Comparison of ENCODE assay signal across 32 mouse cellular contexts in genomic region chr16:91620185-91620584, GRCm38 (mm10). TPM values are rescaled to one million over a fixed set of nuclear protein-coding genes. Genes with fewer than 3 reads are reported as not detected.
DNase-seq lines count a peak whose midpoint lies in the region; ATAC-seq and TF ChIP-seq lines count a peak whose summit lies in the region.
"Had no signal": no experiment of that assay in that cellular context is flagged by ENCODE, and none has a peak within 500 bp of the region (broad histone marks: within the 10 kb centered on the region; RNA-seq: fewer than 3 reads in every experiment).

No protein-coding gene starts in this region.

- WGBS in midbrain, postnatal 0 days, result 95% methylated on average over 5 of the region's 5 CpGs

- TF ChIP-seq CTCF in E14TG2a.4 (conservative IDR thresholded peaks at IDR 0.05; ENCODE audit: low read length), result no peak
- TF ChIP-seq CTCF in midbrain, postnatal 0 days (IDR thresholded peaks at IDR 0.05), result no peak

- no peaks in the 10 kb centered on the region for H3K9me3 ChIP-seq in E14TG2a.4 (ENCODE audit: low read length)
- no peaks in the 10 kb centered on the region for H3K9me3 ChIP-seq in midbrain, postnatal 0 days (ENCODE audit: low read length)
- H3K9me3 ChIP-seq: forebrain, embryonic 13.5 days; heart, embryonic 10.5 days; heart, embryonic 15.5 days; hindbrain, embryonic 12.5 days; intestine, embryonic 15.5 days; limb, embryonic 13.5 days; liver, embryonic 12.5 days; neural tube, embryonic 15.5 days had no signal

- DNase-seq in heart, adult 11 months, result peak; percentile 88
- DNase-seq in heart, postnatal 25 days (ENCODE audit: low spot score), result no peak
- DNase-seq in A20 (ENCODE audit: low read depth, low spot score), result peak; percentile 80
- DNase-seq in R1 (ENCODE audit: low read depth, low spot score), result peak; percentile 40
- no peak for DNase-seq in midbrain, postnatal 0 days (ENCODE audit: low spot score)
- no peak for DNase-seq in right cerebral cortex, postnatal 4 days
- DNase-seq: adrenal gland, postnatal 25 days; cerebellum, adult 18-20 months; cerebellum, postnatal 36 days; gastrocnemius, postnatal 14 days; heart, postnatal 36 days; kidney, adult 8-10 months; layer of hippocampus, adult 9-11 months; lung, adult 18-20 months; lung, postnatal 10 days; midbrain, embryonic 14.5 days; retina, postnatal 1 day; right cerebral cortex, postnatal 14 days; spleen, adult 18-20 months; thymus, adult 2 months had no signal

- peaks cover 59% of the 10 kb centered on the region for H3K36me3 ChIP-seq in E14TG2a.4 (ENCODE audit: insufficient read depth, low read length)
- H3K36me3 ChIP-seq in midbrain, postnatal 0 days (ENCODE audit: insufficient read depth, low read length), result peaks cover 41% of the 10 kb centered on the region

- intact Hi-C loops in heart, postnatal 25 days (cut with DNase I), result no loop called here

- no peak overlapping the region for H3K4me2 ChIP-seq in midbrain, postnatal 0 days (ENCODE audit: low read depth, low read length, poor library complexity, severe bottlenecking)
- H3K4me2 ChIP-seq: forebrain, embryonic 13.5 days; heart, embryonic 15.5 days; hindbrain, embryonic 12.5 days; intestine, embryonic 15.5 days; limb, embryonic 13.5 days; liver, embryonic 12.5 days; neural tube, embryonic 15.5 days had no signal

- H3K9ac ChIP-seq in midbrain, postnatal 0 days (replicated peaks; ENCODE audit: low read length, poor library complexity, severe bottlenecking), result no peak overlapping the region
- H3K9ac ChIP-seq: forebrain, embryonic 13.5 days; heart, embryonic 15.5 days; hindbrain, embryonic 12.5 days; intestine, embryonic 15.5 days; limb, embryonic 13.5 days; liver, embryonic 12.5 days; neural tube, embryonic 15.5 days had no signal

- H3K4me1 ChIP-seq in E14TG2a.4 (replicated peaks; ENCODE audit: low read depth, low read length), result peaks cover 66% of the 10 kb centered on the region
- H3K4me1 ChIP-seq in midbrain, postnatal 0 days (ENCODE audit: insufficient read depth, low read length), result no peaks in the 10 kb centered on the region
- H3K4me1 ChIP-seq: hindbrain, embryonic 12.5 days; intestine, embryonic 15.5 days had no signal

- H3K4me3 ChIP-seq in E14TG2a.4 (replicated peaks; ENCODE audit: low read length), result peak overlapping the region; percentile 51
- no peak overlapping the region for H3K4me3 ChIP-seq in midbrain, postnatal 0 days (ENCODE audit: low read depth, low read length)
- H3K4me3 ChIP-seq: forebrain, embryonic 13.5 days; heart, embryonic 10.5 days; heart, embryonic 15.5 days; hindbrain, embryonic 12.5 days; intestine, embryonic 15.5 days; left cerebral cortex, adult 2 months; limb, embryonic 13.5 days; liver, embryonic 12.5 days; neural tube, embryonic 15.5 days had no signal

- H3K27ac ChIP-seq in midbrain, postnatal 0 days (ENCODE audit: low read depth, low read length), result no peak overlapping the region
- H3K27ac ChIP-seq: forebrain, embryonic 13.5 days; heart, embryonic 10.5 days; heart, embryonic 15.5 days; hindbrain, embryonic 12.5 days; hindbrain, postnatal 0 days; intestine, embryonic 15.5 days; kidney, postnatal 0 days; left cerebral cortex, adult 2 months; limb, embryonic 13.5 days; liver, embryonic 12.5 days; neural tube, embryonic 15.5 days had no signal

- no peak for ATAC-seq in midbrain, postnatal 0 days (ENCODE audit: low FRiP score)
- ATAC-seq: forebrain, embryonic 13.5 days; hindbrain, postnatal 0 days; intestine, embryonic 15.5 days; liver, embryonic 12.5 days had no signal

- peaks cover 21% of the 10 kb centered on the region for H3K27me3 ChIP-seq in E14TG2a.4 (ENCODE audit: insufficient read depth, low read length)
- no peaks in the 10 kb centered on the region for H3K27me3 ChIP-seq in midbrain, postnatal 0 days (ENCODE audit: insufficient read depth, low read length)
- H3K27me3 ChIP-seq: forebrain, embryonic 13.5 days; heart, embryonic 15.5 days; hindbrain, embryonic 12.5 days; intestine, embryonic 15.5 days; limb, embryonic 13.5 days; neural tube, embryonic 15.5 days had no signal

RNA-seq across cellular contexts. Expression of gene Dnajc28, which starts 1.4 kb away (rescaled TPM):
- total RNA-seq in heart, postnatal 25 days (2021), result 10 to 100 TPM; 24.4 to 25.9 TPM
- 3.9 and 6.1 TPM in 2 replicates for total RNA-seq in midbrain, postnatal 0 days (2014; rRNA removed)
- polyA plus RNA-seq in midbrain, postnatal 0 days (2015; fragmentation: Nextera tagmentation; extraction: Ambion mirVana), result 2.6 and 4.3 TPM in 2 replicates

RNA-seq across cellular contexts. Expression of gene Tmem50b, which starts 22.6 kb away (rescaled TPM):
- 10 to 100 TPM; 65.5 to 74.3 TPM for total RNA-seq in heart, postnatal 25 days (2021)
- total RNA-seq in midbrain, postnatal 0 days (2014; rRNA removed), result 78.2 and 83.9 TPM in 2 replicates
- 103 and 107 TPM in 2 replicates for polyA plus RNA-seq in midbrain, postnatal 0 days (2015; fragmentation: Nextera tagmentation; extraction: Ambion mirVana)

RNA-seq across cellular contexts. Expression of gene Gart, which starts 26.6 kb away (rescaled TPM):
- 10 to 100 TPM; 59.0 to 70.1 TPM for total RNA-seq in heart, postnatal 25 days (2021)
- 33.8 and 40.5 TPM in 2 replicates for total RNA-seq in midbrain, postnatal 0 days (2014; rRNA removed)
- 38.2 and 45.2 TPM in 2 replicates for polyA plus RNA-seq in midbrain, postnatal 0 days (2015; fragmentation: Nextera tagmentation; extraction: Ambion mirVana)

RNA-seq across cellular contexts. Expression of gene Son, which starts 27.1 kb away (rescaled TPM):
- total RNA-seq in heart, postnatal 25 days (2021), result 100 to 1,000 TPM; 129 to 149 TPM
- total RNA-seq in midbrain, postnatal 0 days (2014; rRNA removed), result 256 and 257 TPM in 2 replicates
- polyA plus RNA-seq in midbrain, postnatal 0 days (2015; fragmentation: Nextera tagmentation; extraction: Ambion mirVana), result 82.3 and 98.4 TPM in 2 replicates

Comparison
In these comparisons a context has a peak if more than half of its experiments do, and no peak if none do; other contexts are left out.
1. DNase-seq: peak in heart, adult 11 months (single experiment), A20 (single experiment) and R1 (single experiment); none in heart, postnatal 25 days (single experiment), midbrain, postnatal 0 days (single experiment) and right cerebral cortex, postnatal 4 days (single experiment).